Mouse (Mus musculus) megakaryocyte, embryonic 14.5 days (primary cell): ENCODE data around the gene Trabd2b. TPM values are rescaled to one million over a fixed set of nuclear protein-coding genes. Genes with fewer than 3 reads are reported as not detected.

Experiments
- H3K27me3 ChIP-seq: replicated peaks from 2 replicates; pipeline ENCODE3; 2012; ENCODE audit warnings: inconsistent platforms
- H3K36me3 ChIP-seq: replicated peaks from 2 replicates; pipeline ENCODE3; 2012; ENCODE audit warnings: low read length, inconsistent platforms, mixed read lengths
- H3K4me1 ChIP-seq: 2 replicates; pipeline ENCODE4 v1.6.1; 2012; ENCODE audit warnings: inconsistent platforms
- H3K4me3 ChIP-seq: replicated peaks from 2 replicates; pipeline ENCODE3; 2012; ENCODE audit warnings: moderate library complexity, mild to moderate bottlenecking, inconsistent platforms
- H3K9me3 ChIP-seq: 2 replicates; pipeline ENCODE4 v1.6.1; 2012; ENCODE audit warnings: inconsistent platforms
- FLI1 ChIP-seq: IDR thresholded peaks from 2 replicates; pipeline ENCODE4 v1.6.1; 2012; ENCODE audit warnings: low read length, inconsistent platforms, mixed read lengths
- GATA1 ChIP-seq: IDR thresholded peaks from 3 replicates; pipeline ENCODE4 v1.6.1; 2012; ENCODE audit warnings: mixed read lengths, low read length, inconsistent platforms, borderline replicate concordance
- polyA plus RNA-seq: library from polyadenylated mRNA; stranded (reverse); fragments of >175 nt; gene quantifications from 2 replicates; pipeline ENCODE4 v1.2.3, GENCODE M21; 2012; ENCODE audit warnings: low replicate concordance; ENCODE audit not compliant: insufficient read depth

Trabd2b gene
- polyA plus RNA-seq, 1 experiment: not detected

GRCm38 (mm10) chr4:114408890-114409480, 2.5 kb downstream of the Trabd2b start:
- H3K27me3 ChIP-seq: peaks cover 73% of the 10 kb centered on the region
- H3K36me3 ChIP-seq: no peaks in the 10 kb centered on the region
- no peak for TF ChIP-seq GATA1
- no peak for TF ChIP-seq FLI1
- H3K4me1 ChIP-seq: peaks cover 13% of the 10 kb centered on the region
- H3K4me3 ChIP-seq: no peak overlapping the region
- 0 out of 2 replicates have a peak, but pooled peaks cover 2% of the 10 kb centered on the region for H3K9me3 ChIP-seq

GRCm38 (mm10) chr4:114409511-114409910, 3.0 kb downstream of the Trabd2b start:
- H3K36me3 ChIP-seq: no peaks in the 10 kb centered on the region
- 0 out of 2 replicates have a peak, but pooled peaks cover 2% of the 10 kb centered on the region for H3K9me3 ChIP-seq
- H3K27me3 ChIP-seq: peaks cover 68% of the 10 kb centered on the region
- no peak overlapping the region for H3K4me3 ChIP-seq
- peaks cover 13% of the 10 kb centered on the region for H3K4me1 ChIP-seq
- TF ChIP-seq FLI1: no peak

DNA sequence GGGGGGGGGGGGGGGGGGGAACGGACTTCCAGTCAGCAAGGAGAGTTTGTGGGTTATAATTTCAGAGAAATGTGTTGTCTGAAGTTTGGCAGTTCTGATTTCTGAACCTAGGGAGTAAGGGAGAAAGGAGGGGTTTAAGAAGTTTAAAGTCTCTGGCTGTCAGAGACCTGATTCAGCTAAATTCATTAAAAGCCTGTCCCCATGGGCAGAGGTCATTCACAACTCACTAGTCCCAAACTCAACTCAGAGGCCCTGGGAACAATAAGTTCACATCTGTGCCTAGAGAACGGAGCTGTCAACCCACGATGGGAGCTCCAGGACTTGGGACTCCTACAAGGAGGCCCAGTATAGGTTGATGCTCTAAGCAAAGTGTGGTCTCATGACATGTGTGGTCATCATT, 3.5 kb downstream of the Trabd2b start:
- peaks cover 65% of the 10 kb centered on the region for H3K27me3 ChIP-seq
- no peaks in the 10 kb centered on the region for H3K36me3 ChIP-seq
- no peak overlapping the region for H3K4me3 ChIP-seq
- no peak for TF ChIP-seq GATA1
- no peak for TF ChIP-seq FLI1
- 0 out of 2 replicates have a peak, but pooled peaks cover 2% of the 10 kb centered on the region for H3K9me3 ChIP-seq
- peaks cover 13% of the 10 kb centered on the region for H3K4me1 ChIP-seq

DNA sequence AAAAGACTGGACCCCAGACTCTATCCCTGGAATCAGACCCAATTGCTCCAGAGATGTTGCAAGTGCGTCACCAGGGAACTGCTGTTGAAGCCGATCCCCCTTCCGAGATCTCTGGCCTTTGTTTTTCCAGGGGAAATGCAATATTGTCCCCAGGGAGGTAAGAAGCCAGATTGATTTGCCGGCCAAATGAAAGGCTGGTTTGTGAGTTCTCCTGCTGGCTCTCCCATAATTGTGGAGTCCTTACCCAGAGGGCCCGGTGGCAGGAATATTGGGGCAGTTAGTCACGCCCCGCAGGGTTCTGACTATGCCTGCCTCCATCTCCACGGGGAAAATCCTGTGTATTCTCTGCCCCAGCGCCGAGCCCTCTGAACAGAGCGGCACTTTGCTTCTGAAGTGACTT, 3.9 kb downstream of the Trabd2b start:
- TF ChIP-seq GATA1: no peak
- TF ChIP-seq FLI1: no peak

GRCm38 (mm10) chr4:114410958-114411661, 4.6 kb downstream of the Trabd2b start:
- TF ChIP-seq FLI1: no peak
- TF ChIP-seq GATA1: no peak
- H3K4me1 ChIP-seq: peaks cover 8% of the 10 kb centered on the region; the same call in 1 of the 2 replicates
- no peaks in the 10 kb centered on the region for H3K9me3 ChIP-seq
- H3K27me3 ChIP-seq: peaks cover 58% of the 10 kb centered on the region
- no peak overlapping the region for H3K4me3 ChIP-seq
- no peaks in the 10 kb centered on the region for H3K36me3 ChIP-seq

More for the DNA sequence above, 3.9 kb downstream of the Trabd2b start:
- H3K27me3 ChIP-seq: peaks cover 64% of the 10 kb centered on the region
- 0 out of 2 replicates have a peak, but pooled peaks cover 2% of the 10 kb centered on the region for H3K9me3 ChIP-seq
- H3K4me1 ChIP-seq: peaks cover 12% of the 10 kb centered on the region
- H3K4me3 ChIP-seq: no peak overlapping the region
- no peaks in the 10 kb centered on the region for H3K36me3 ChIP-seq

DNA sequence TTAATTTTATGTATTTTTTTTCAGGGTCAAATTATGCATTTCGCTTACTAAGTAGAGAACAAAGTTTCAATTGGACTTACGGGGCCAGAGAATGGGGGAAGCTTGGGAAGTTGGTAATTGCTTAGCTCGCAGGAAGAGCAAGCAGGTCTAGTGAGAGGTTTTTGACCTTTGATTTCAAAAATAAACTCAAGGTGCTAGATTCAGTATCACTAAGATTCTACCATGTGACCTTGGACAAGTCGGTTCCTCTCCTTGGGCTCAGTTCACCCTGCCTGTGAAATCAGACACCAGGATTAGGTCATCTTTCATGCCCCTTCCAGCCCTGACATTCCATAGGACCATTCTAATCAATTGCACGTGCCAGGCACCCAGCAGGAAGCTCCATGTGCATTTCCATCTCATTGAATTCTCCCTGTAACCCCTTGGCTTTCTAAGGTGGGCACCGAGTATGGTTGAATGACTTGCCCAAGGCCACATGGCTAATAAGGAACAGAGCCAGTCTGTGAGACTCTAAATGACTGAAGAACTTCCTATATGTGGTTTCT, 5.4 kb downstream of the Trabd2b start:
- Histone ChIP-seq H3K9me3 (no peaks in the 10 kb centered on the region), H3K4me3 (no peak overlapping the region), H3K36me3 (no peaks in the 10 kb centered on the region)

GRCm38 (mm10) chr4:114415925-114416645, 9.6 kb downstream of the Trabd2b start:
- Histone ChIP-seq H3K27me3 (peaks cover 13% of the 10 kb centered on the region), H3K9me3 (no peaks in the 10 kb centered on the region), H3K36me3 (no peaks in the 10 kb centered on the region), H3K4me1 (no peaks in the 10 kb centered on the region), H3K4me3 (no peak overlapping the region)
- TF ChIP-seq FLI1 (no peak), GATA1 (no peak)

More for the DNA sequence above, 5.4 kb downstream of the Trabd2b start:
- no peak for TF ChIP-seq FLI1
- TF ChIP-seq GATA1: no peak
- H3K27me3 ChIP-seq: peaks cover 50% of the 10 kb centered on the region
- H3K4me1 ChIP-seq: 0 out of 2 replicates have a peak, but pooled peaks cover under 1% of the 10 kb centered on the region

DNA sequence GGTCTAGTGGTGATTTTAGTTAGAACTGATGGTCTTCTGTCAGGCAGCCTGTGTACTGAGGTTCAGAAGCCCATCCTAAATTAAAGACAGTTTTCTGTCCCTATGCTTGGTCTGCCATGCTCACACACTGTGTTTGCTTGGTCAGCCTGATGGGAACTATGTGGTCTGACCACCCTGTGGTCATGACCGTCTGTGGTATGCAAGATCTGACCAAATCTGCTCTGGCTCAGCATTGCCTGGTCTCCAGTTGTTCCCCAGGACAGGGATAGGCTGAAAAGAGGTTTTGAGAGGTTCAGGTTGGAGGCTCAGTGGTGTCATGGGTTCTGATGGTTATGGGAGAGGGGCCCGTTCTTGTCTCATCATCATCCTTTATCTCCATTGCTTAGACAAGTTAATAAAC, 13.6 kb downstream of the Trabd2b start:
- Histone ChIP-seq H3K4me3 (no peak overlapping the region), H3K9me3 (no peaks in the 10 kb centered on the region), H3K27me3 (peaks cover 2% of the 10 kb centered on the region), H3K4me1 (no peaks in the 10 kb centered on the region), H3K36me3 (no peaks in the 10 kb centered on the region)
- TF ChIP-seq GATA1: no peak

- Histone ChIP-seq H3K36me3 (no peaks in the 10 kb centered on the region), H3K4me1 (no peaks in the 10 kb centered on the region), H3K27me3 (no peaks in the 10 kb centered on the region), H3K9me3 (no peaks in the 10 kb centered on the region), H3K4me3 (no peak overlapping the region)
- no peak for TF ChIP-seq FLI1
- TF ChIP-seq GATA1: no peak
These were observed 16.6 kb downstream of the Trabd2b start for GRCm38 (mm10) chr4:114423084-114423483.
